Mouse (Mus musculus): ENCODE results near the gene Eno3.
A peak's percentile ranks its signal among the peaks of the same experiment; 100 is the strongest.

GRCm38 (mm10) chr11:70648512-70648911, 8.5 kb upstream of the Eno3 start:
- TF ChIP-seq CTCF (IDR thresholded peaks at IDR 0.05; ENCODE audit: borderline replicate concordance, insufficient read depth, low read length): no peak
- TF ChIP-seq POLR2A (IDR thresholded peaks at IDR 0.05; ENCODE audit: low read depth, low read length): 0 out of 2 replicates have a peak, but pooled peaks have one; percentile 15
